ENCODE assay signal across 9 mouse cellular contexts in genomic region chr3:153973171-153973948, GRCm38 (mm10). TPM values are rescaled to one million over a fixed set of nuclear protein-coding genes. Genes with fewer than 3 reads are reported as not detected.
DNase-seq lines count a peak whose midpoint lies in the region; ATAC-seq and TF ChIP-seq lines count a peak whose summit lies in the region.
"Had no signal": no experiment of that assay in that cellular context is flagged by ENCODE, and none has a peak within 500 bp of the region (broad histone marks: within the 10 kb centered on the region; RNA-seq: fewer than 3 reads in every experiment).

TSS of gene Slc44a5 (plus strand) at chr3:153973436.

- H3K9ac ChIP-seq in lung, embryonic 14.5 days: peak within 1 kb of the TSS; percentile 50
- H3K9ac ChIP-seq in heart, embryonic 14.5 days (ENCODE audit: low read length): peak within 1 kb of the TSS; percentile 72
- peak within 1 kb of the TSS; percentile 63 for H3K9ac ChIP-seq in neural tube, embryonic 11.5 days (ENCODE audit: low read length)

- TF ChIP-seq CTCF in lung, embryonic 14.5 days (IDR thresholded peaks at IDR 0.05; ENCODE audit: low read depth): no peak

- peak within 1 kb of the TSS; percentile 53 for H3K4me3 ChIP-seq in lung, embryonic 14.5 days (ENCODE audit: low read depth, low read length)
- H3K4me3 ChIP-seq in heart, embryonic 14.5 days (ENCODE audit: control insufficient read depth in 1 of 2, insufficient read depth in 1 of 2, low read depth in 1 of 2, low read length in 2 of 2): peak within 1 kb of the TSS; percentile 48 to 56
- H3K4me3 ChIP-seq in neural tube, embryonic 11.5 days (ENCODE audit: low read depth, low read length): peak within 1 kb of the TSS; percentile 55
- H3K4me3 ChIP-seq: myocyte had no signal

- peak; percentile 74 for ATAC-seq in lung, embryonic 14.5 days (ENCODE audit: insufficient read depth)
- 0 out of 2 replicates have a peak, but pooled peaks have one; percentile 39 for ATAC-seq in heart, embryonic 14.5 days (ENCODE audit: insufficient number of reproducible peaks, insufficient read depth, low FRiP score, low read depth)
- ATAC-seq in neural tube, embryonic 11.5 days (ENCODE audit: insufficient read depth, low FRiP score, low TSS enrichment): peak; percentile 81

- H3K27ac ChIP-seq in lung, embryonic 14.5 days (ENCODE audit: low read depth): no peak within 1 kb of the TSS
- no peak within 1 kb of the TSS for H3K27ac ChIP-seq in heart, embryonic 14.5 days (replicated peaks in 1 of 2; ENCODE audit: control insufficient read depth in 1 of 2, insufficient read depth in 1 of 2, low read depth in 2 of 2, low read length in 2 of 2)
- H3K27ac ChIP-seq in neural tube, embryonic 11.5 days (ENCODE audit: low read depth, low read length): no peak within 1 kb of the TSS

- no peaks in the 10 kb centered on the region for H3K4me1 ChIP-seq in lung, embryonic 14.5 days (ENCODE audit: insufficient read depth)
- peaks cover 0 to 2% of the 10 kb centered on the region in 2 experiments; a peak in 1 of 4 replicates for H3K4me1 ChIP-seq in heart, embryonic 14.5 days (ENCODE audit: control insufficient read depth in 2 of 2, insufficient read depth in 2 of 2, low read length in 2 of 2)
- H3K4me1 ChIP-seq in neural tube, embryonic 11.5 days (ENCODE audit: control insufficient read depth, insufficient read depth, low read length): no peaks in the 10 kb centered on the region

- intact Hi-C loops in left cerebral cortex, postnatal 25 days (cut with DNase I): no loop called here

- peak within 1 kb of the TSS; percentile 95 for H3K4me2 ChIP-seq in lung, embryonic 14.5 days
- H3K4me2 ChIP-seq in heart, embryonic 14.5 days (ENCODE audit: low read length): peak within 1 kb of the TSS; percentile 97
- H3K4me2 ChIP-seq in neural tube, embryonic 11.5 days (ENCODE audit: low read depth): peak within 1 kb of the TSS; percentile 63

- DNase-seq in lung, embryonic 14.5 days: peak; percentile 59
- DNase-seq in lung, postnatal 10 days: no peak
- DNase-seq in cerebellum, postnatal 25 days: peak; percentile 72 to 74
- peak; percentile 63 to 68 for DNase-seq in left cerebral cortex, postnatal 25 days (ENCODE audit: low spot score in 2 of 2)
- peak; percentile 58 for DNase-seq in neural tube, embryonic 11.5 days (ENCODE audit: low spot score)
- DNase-seq in thymus, postnatal 0 days (ENCODE audit: low spot score): no peak
- DNase-seq in thymus, postnatal 14 days: no peak

- H3K9me3 ChIP-seq in lung, embryonic 14.5 days (ENCODE audit: low read depth, low read length): no peaks in the 10 kb centered on the region
- no peaks in the 10 kb centered on the region for H3K9me3 ChIP-seq in heart, embryonic 14.5 days (ENCODE audit: control insufficient read depth, low read length)
- H3K9me3 ChIP-seq in neural tube, embryonic 11.5 days (ENCODE audit: control insufficient read depth, low read length): no peaks in the 10 kb centered on the region

- WGBS in lung, embryonic 14.5 days: under 1% methylated on average over 66 of the region's 66 CpGs
- under 1% methylated on average over 61 of the region's 66 CpGs for WGBS in heart, embryonic 14.5 days
- WGBS in neural tube, embryonic 11.5 days: under 1% methylated on average over 63 of the region's 66 CpGs

- H3K27me3 ChIP-seq in lung, embryonic 14.5 days (ENCODE audit: insufficient read depth, low read length): peaks cover 30% of the 10 kb centered on the region
- H3K27me3 ChIP-seq in heart, embryonic 14.5 days (ENCODE audit: control insufficient read depth, insufficient read depth, low read length): peaks cover 15% of the 10 kb centered on the region
- peaks cover 10% of the 10 kb centered on the region for H3K27me3 ChIP-seq in neural tube, embryonic 11.5 days (ENCODE audit: control insufficient read depth, insufficient read depth, low read length)

- no peaks in the 10 kb centered on the region for H3K36me3 ChIP-seq in lung, embryonic 14.5 days (ENCODE audit: insufficient read depth)
- no peaks in the 10 kb centered on the region for H3K36me3 ChIP-seq in heart, embryonic 14.5 days (ENCODE audit: control insufficient read depth, insufficient read depth, low read length)
- H3K36me3 ChIP-seq in neural tube, embryonic 11.5 days (ENCODE audit: control insufficient read depth, insufficient read depth, low read length): no peaks in the 10 kb centered on the region

RNA-seq across cellular contexts. Expression of gene Slc44a5, which starts in this region (rescaled TPM):
- 0.29 and 0.53 TPM in 2 replicates for polyA plus RNA-seq in lung, embryonic 14.5 days (2014; fragmentation: Nextera tagmentation; extraction: Ambion mirVana)
- polyA plus RNA-seq in heart, embryonic 14.5 days (2014; fragmentation: Nextera tagmentation; extraction: Ambion mirVana): 1.0 and 1.4 TPM in 2 replicates
- total RNA-seq in left cerebral cortex, postnatal 25 days (2021): 10 to 100 TPM in 1 of 2 experiments, 1 to 10 TPM in 1; 8.7 to 10.3 TPM
- 3.2 and 3.7 TPM in 2 replicates for polyA plus RNA-seq in neural tube, embryonic 11.5 days (2014; fragmentation: Nextera tagmentation; extraction: Ambion mirVana)
- polyA plus RNA-seq in thymus, postnatal 0 days (2015; fragmentation: Nextera tagmentation; extraction: Ambion mirVana): 0.03 and 0.05 TPM in 2 replicates
- polyA plus RNA-seq: myocyte had no signal

Comparison
In these comparisons a context has a peak if more than half of its experiments do, and no peak if none do; other contexts are left out.
1. Peak in DNase-seq, ATAC-seq, H3K4me3 ChIP-seq, H3K9ac ChIP-seq and H3K4me2 ChIP-seq in lung, embryonic 14.5 days; RNA of the gene not detected or under 1 TPM.
2. DNase-seq: peak in cerebellum, postnatal 25 days (2 of 2), left cerebral cortex, postnatal 25 days (2 of 2) and neural tube, embryonic 11.5 days (single experiment); none in lung, postnatal 10 days (single experiment), thymus, postnatal 0 days (single experiment) and thymus, postnatal 14 days (single experiment).
3. Peak in every context shown above with its lines, with median percentiles within 50 percentile points of each other: ATAC-seq, H3K4me2 ChIP-seq, H3K4me3 ChIP-seq and H3K9ac ChIP-seq.